Mouse (Mus musculus) intestine, embryonic 16.5 days (tissue): ENCODE data around the gene Tssk3. TPM values are rescaled to one million over a fixed set of nuclear protein-coding genes. Genes with fewer than 3 reads are reported as not detected.

ENCODE experiments used
- ATAC-seq: fragments of 200-750 bp; cut with Nextera tagmentation; 2 replicates; pipeline ENCODE4 v1.8.0; 2017; ENCODE audit warnings: moderate TSS enrichment, moderate library complexity
- H3K27ac ChIP-seq: fragments of 300-500 bp; sonication (generic); 2 replicates; pipeline ENCODE4 v1.5.1; 2014; ENCODE audit warnings: mild to moderate bottlenecking, low read length
- H3K27me3 ChIP-seq: fragments of 300-500 bp; sonication (generic); replicated peaks from 2 replicates; pipeline ENCODE4 v1.6.1; 2014; ENCODE audit warnings: low read length, control low read depth, mixed read lengths; ENCODE audit not compliant: control insufficient read depth, insufficient read depth
- H3K36me3 ChIP-seq: fragments of 300-500 bp; sonication (generic); 2 replicates; pipeline ENCODE4 v1.6.1; 2014; ENCODE audit warnings: low read length, control low read depth; ENCODE audit not compliant: control insufficient read depth, insufficient read depth
- H3K4me1 ChIP-seq: fragments of 300-500 bp; sonication (generic); 2 replicates; pipeline ENCODE4 v1.6.1; 2014; ENCODE audit warnings: low read length, control low read depth, mixed read lengths; ENCODE audit not compliant: control insufficient read depth, insufficient read depth
- H3K4me2 ChIP-seq: fragments of 300-500 bp; sonication (generic); 2 replicates; pipeline ENCODE4 v1.6.1; 2014; ENCODE audit warnings: low read depth, low read length, control low read depth
- H3K4me3 ChIP-seq: fragments of 300-500 bp; sonication (generic); 2 replicates; pipeline ENCODE4 v1.5.1; 2014; ENCODE audit warnings: mild to moderate bottlenecking, low read length
- H3K9ac ChIP-seq: fragments of 300-500 bp; sonication (generic); 2 replicates; pipeline ENCODE4 v1.6.1; 2014; ENCODE audit warnings: low read depth, low read length
- H3K9me3 ChIP-seq: fragments of 300-500 bp; sonication (generic); 2 replicates; pipeline ENCODE4 v1.6.1; 2016; ENCODE audit warnings: low read length, control low read depth; ENCODE audit not compliant: control insufficient read depth
- WGBS: fragments of 180-500 bp; shearing (Covaris S2); extraction: QIAGEN DNeasy Blood & Tissue Kit; methylation state at CpG from one replicate; pipeline ENCODE4 v1.1.7; 2014; 5-methylcytosine and 5-hydroxymethylcytosine counted together
- polyA plus RNA-seq: library from polyadenylated mRNA; unstranded; fragments of >200 nt; fragmentation: Nextera tagmentation; extraction: Ambion mirVana; gene quantifications from 2 replicates; pipeline ENCODE4 v1.2.1, GENCODE M21; 2015

The Tssk3 gene
- polyA plus RNA-seq, 1 experiment from 2014 or later, result not detected

GRCm38 (mm10) chr4:129502901-129503444 is 12.2 kb upstream of the Tssk3 start:
- Histone ChIP-seq H3K4me1 (peaks cover 37% of the 10 kb centered on the region), H3K9me3 (no peaks in the 10 kb centered on the region), H3K9ac (peak overlapping the region; percentile 43), H3K36me3 (no peaks in the 10 kb centered on the region), H3K27me3 (no peaks in the 10 kb centered on the region), H3K4me3 (no peak overlapping the region), H3K4me2 (peak overlapping the region; percentile 12; the same call in 1 of the 2 replicates), H3K27ac (peak overlapping the region; percentile 84)
- 51% methylated on average over 11 of the region's 11 CpGs for WGBS
- ATAC-seq, result peak; percentile 47

DNA sequence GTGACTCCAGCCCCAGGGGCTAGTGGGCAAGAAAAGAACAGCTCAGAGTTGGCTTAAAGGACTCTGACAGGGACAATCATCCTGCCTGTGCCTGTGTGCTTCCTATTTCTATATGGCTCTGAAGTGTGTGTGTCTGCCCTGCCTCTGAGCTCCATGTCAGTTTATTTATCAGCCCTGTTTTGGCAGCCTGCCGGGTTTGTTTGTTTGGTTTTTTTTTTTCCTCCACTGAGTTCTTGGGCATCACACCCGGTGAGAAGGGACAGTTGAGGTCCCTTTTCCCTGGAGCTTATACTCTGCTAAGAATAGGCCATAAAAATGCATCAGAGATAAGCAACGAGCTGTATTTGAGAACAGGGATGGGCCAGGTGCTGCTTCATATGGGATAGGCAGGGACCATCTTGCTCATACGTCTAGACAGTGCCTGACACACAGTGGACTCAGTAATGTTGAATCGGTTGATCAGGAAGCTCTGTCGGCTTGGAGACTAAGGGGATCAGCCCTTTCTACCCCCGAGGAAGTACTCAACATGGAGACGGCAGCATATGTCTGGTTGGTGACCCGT is 11.6 kb upstream of the Tssk3 start:
- WGBS, result 44% methylated on average over 9 of the region's 9 CpGs
- H3K36me3 ChIP-seq, result no peaks in the 10 kb centered on the region
- peak overlapping the region; percentile 84 for H3K27ac ChIP-seq
- no peaks in the 10 kb centered on the region for H3K27me3 ChIP-seq
- H3K4me2 ChIP-seq, result no peak overlapping the region; the same call in 1 of the 2 replicates
- no peak overlapping the region for H3K4me3 ChIP-seq
- no peaks in the 10 kb centered on the region for H3K9me3 ChIP-seq
- peak; percentile 63 for ATAC-seq
- peaks cover 37% of the 10 kb centered on the region for H3K4me1 ChIP-seq
- H3K9ac ChIP-seq, result no peak overlapping the region

DNA sequence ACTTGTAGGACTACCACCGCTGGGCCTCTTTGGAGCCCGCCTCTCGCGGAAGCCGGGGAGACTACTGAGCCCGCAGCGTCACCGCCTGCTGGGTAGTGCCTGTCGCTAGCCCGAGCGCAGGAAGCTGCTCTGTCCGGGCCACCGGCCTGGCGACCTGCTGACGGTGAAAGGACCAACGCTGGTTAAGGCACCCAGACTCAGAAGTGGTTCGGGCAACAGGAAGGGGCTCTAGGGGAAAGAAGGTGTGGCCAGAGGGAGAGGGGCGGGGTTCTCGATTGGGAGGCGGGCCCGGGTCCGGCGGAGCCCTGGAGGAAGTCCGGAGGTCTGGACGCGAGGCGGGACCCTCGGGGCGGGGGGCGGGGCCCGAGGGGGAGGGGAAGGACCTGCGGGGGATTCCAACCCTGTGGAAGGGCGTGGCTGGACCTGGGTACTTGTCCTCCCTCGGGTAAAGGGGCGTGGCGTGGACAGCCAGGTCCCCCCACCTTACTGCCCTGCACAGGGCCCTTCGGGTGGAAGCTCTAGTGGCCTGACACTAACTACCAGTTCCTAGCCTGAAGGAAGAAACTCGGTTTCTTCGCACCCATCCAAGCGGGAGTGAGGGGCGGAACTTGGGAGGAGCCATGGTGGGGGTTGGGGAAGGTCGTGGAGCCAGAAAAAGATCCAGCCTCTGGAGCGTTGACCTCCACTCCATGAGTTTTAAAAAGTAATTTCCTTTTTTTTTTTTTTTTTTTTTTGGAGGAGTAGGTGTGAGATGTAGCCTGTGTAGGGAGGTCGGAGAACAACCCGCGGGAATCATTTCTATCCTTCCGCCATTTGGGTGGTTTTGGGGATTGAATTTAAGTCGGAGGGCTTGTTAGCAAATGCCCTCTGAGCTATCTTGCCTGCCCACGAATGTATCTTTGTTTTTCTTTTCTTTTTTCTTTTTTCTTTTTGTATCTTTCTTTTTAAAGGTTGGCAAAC is 10.1 kb upstream of the Tssk3 start:
- Histone ChIP-seq H3K27ac (peak overlapping the region; percentile 97), H3K9me3 (no peaks in the 10 kb centered on the region), H3K4me1 (peaks cover 44% of the 10 kb centered on the region), H3K36me3 (no peaks in the 10 kb centered on the region), H3K27me3 (no peaks in the 10 kb centered on the region), H3K4me3 (peak overlapping the region; percentile 66), H3K4me2 (peak overlapping the region; percentile 82), H3K9ac (peak overlapping the region; percentile 85)
- 2% methylated on average over 43 of the region's 49 CpGs for WGBS
- peak; percentile 86 for ATAC-seq

DNA sequence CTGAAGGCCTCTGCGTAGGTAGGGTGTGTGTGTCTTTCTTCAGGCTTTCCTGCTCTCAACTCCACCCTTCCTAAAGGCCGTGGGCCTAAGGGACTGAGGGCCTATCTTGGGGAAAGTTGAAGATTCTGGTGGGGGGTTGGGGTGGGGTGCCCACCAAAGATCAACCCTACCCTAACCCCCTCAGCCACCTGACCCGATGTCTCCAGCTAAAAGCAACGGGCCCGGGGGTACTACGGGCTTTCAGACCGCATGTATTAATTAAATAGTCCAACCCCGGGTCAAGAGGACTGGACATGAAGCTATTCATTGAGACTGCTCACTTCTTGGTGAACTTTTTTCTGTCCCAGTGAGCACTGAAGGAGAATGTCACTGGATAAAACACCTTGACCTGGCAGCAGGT is 9.2 kb upstream of the Tssk3 start:
- no peaks in the 10 kb centered on the region for H3K9me3 ChIP-seq
- H3K36me3 ChIP-seq, result no peaks in the 10 kb centered on the region
- peak overlapping the region; percentile 66 for H3K4me3 ChIP-seq
- H3K27me3 ChIP-seq, result no peaks in the 10 kb centered on the region
- no peak for ATAC-seq
- peak overlapping the region; percentile 82 for H3K4me2 ChIP-seq
- H3K9ac ChIP-seq, result peak overlapping the region; percentile 85
- H3K4me1 ChIP-seq, result peaks cover 44% of the 10 kb centered on the region
- peak overlapping the region; percentile 97 for H3K27ac ChIP-seq
- 78% methylated on average over 8 of the region's 8 CpGs for WGBS

DNA sequence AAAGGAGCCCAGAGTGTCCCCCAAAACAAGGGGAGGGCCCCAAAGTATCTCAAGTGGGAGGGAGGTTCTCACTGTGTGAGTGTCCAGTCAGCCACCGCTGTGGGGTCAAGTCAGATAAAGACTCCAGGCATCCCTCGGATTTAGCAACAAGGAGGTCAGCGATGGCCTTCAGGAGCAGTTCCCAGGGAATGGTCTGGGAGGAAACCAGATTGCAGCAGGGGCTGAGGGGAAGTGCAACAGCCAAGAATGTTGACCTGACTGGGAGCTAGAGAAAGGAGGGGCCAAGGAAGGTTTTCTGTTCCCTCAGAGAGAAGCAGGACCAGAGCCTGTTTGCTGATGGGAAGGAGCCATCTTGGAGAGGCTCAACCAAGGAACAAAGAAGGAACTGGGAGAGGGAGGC is 8.1 kb upstream of the Tssk3 start:
- Histone ChIP-seq H3K4me2 (no peak overlapping the region), H3K27me3 (no peaks in the 10 kb centered on the region), H3K9me3 (no peaks in the 10 kb centered on the region), H3K9ac (no peak overlapping the region), H3K4me1 (peaks cover 37% of the 10 kb centered on the region), H3K36me3 (no peaks in the 10 kb centered on the region), H3K4me3 (no peak overlapping the region), H3K27ac (no peak overlapping the region)
- no peak for ATAC-seq
- 71% methylated on average over 3 of the region's 3 CpGs for whole genome bisulfite sequencing

DNA sequence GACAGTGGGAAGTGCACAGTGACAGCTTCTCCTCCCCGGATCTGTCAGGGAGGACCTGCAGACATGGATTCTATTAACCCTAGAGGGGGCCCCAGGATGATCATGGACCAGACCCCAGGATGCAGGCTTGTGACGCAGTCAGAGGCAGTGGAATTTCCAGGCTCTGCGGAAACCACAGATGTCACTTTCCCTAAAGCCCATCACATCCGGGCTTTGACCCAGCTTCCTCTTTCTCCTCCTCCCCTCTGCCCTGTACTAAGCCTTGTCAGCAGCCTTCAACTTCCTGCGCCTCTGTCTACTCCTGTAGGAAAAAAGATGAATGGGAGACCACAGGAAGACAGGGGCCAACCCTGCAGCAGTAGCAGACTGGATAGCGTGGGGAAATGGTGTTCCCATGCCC is 5.8 kb upstream of the Tssk3 start:
- no peak for ATAC-seq
- H3K27me3 ChIP-seq, result 0 out of 2 replicates have a peak, but pooled peaks cover 2% of the 10 kb centered on the region
- peak overlapping the region; percentile 54; the same call in 1 of the 2 replicates for H3K27ac ChIP-seq
- no peak overlapping the region for H3K9ac ChIP-seq
- no peak overlapping the region for H3K4me3 ChIP-seq
- peaks cover 19% of the 10 kb centered on the region for H3K4me1 ChIP-seq
- H3K4me2 ChIP-seq, result no peak overlapping the region
- H3K36me3 ChIP-seq, result no peaks in the 10 kb centered on the region
- no peaks in the 10 kb centered on the region for H3K9me3 ChIP-seq
- 29% methylated on average over 6 of the region's 6 CpGs for WGBS

GRCm38 (mm10) chr4:129495672-129496562 is 5.1 kb upstream of the Tssk3 start:
- WGBS, result 34% methylated on average over 16 of the region's 16 CpGs
- ATAC-seq, result no peak
- H3K36me3 ChIP-seq, result no peaks in the 10 kb centered on the region
- peak overlapping the region; percentile 16; the same call in 1 of the 2 replicates for H3K27ac ChIP-seq
- peaks cover 22% of the 10 kb centered on the region for H3K4me1 ChIP-seq
- H3K9ac ChIP-seq, result no peak overlapping the region
- peaks cover 7% of the 10 kb centered on the region; the same call in 1 of the 2 replicates for H3K27me3 ChIP-seq
- H3K4me2 ChIP-seq, result no peak overlapping the region
- no peaks in the 10 kb centered on the region for H3K9me3 ChIP-seq
- no peak overlapping the region for H3K4me3 ChIP-seq

GRCm38 (mm10) chr4:129494681-129495080 is 3.9 kb upstream of the Tssk3 start:
- H3K36me3 ChIP-seq, result no peaks in the 10 kb centered on the region
- no peak overlapping the region for H3K4me3 ChIP-seq
- ATAC-seq, result no peak
- H3K27ac ChIP-seq, result no peak overlapping the region
- 71% methylated on average over 6 of the region's 7 CpGs for WGBS
- no peak overlapping the region for H3K4me2 ChIP-seq
- H3K9ac ChIP-seq, result no peak overlapping the region
- peaks cover 7% of the 10 kb centered on the region; the same call in 1 of the 2 replicates for H3K27me3 ChIP-seq
- no peaks in the 10 kb centered on the region for H3K9me3 ChIP-seq
- peaks cover 15% of the 10 kb centered on the region for H3K4me1 ChIP-seq
